Mouse (Mus musculus): ENCODE measurements around the gene Vps26a. TPM values are rescaled to one million over a fixed set of nuclear protein-coding genes. Genes with fewer than 3 reads are reported as not detected.
"Not testable (repeated sequence)": the region's sequence is repeated elsewhere in the genome, so short reads cannot be mapped to it uniquely, and the experiment has no call there.

The Vps26a gene
- polyA plus RNA-seq, 1 experiment, result 61.9 TPM

GRCm38 (mm10) chr10:62474944-62475343, 11.7 kb downstream of the Vps26a start:
- Histone ChIP-seq H3K4me1 (ENCODE audit: control insufficient read depth, insufficient read depth, insufficient read length, low read length) (no peaks in the 10 kb centered on the region), H3K27ac (replicated peaks; ENCODE audit: low read depth, low read length) (no peak overlapping the region), H3K4me3 (ENCODE audit: insufficient read depth, low read depth, low read length) (no peak overlapping the region)

GRCm38 (mm10) chr10:62471105-62471504, 15.5 kb downstream of the Vps26a start:
- H3K4me1 ChIP-seq (ENCODE audit: control insufficient read depth, insufficient read depth, insufficient read length, low read length), result no peaks in the 10 kb centered on the region
- no peak overlapping the region for H3K4me3 ChIP-seq (ENCODE audit: insufficient read depth, low read depth, low read length)
- no peak overlapping the region for H3K27ac ChIP-seq (replicated peaks; ENCODE audit: low read depth, low read length)

- Histone ChIP-seq H3K4me1 (ENCODE audit: control insufficient read depth, insufficient read depth, insufficient read length, low read length) (no peaks in the 10 kb centered on the region), H3K27ac (replicated peaks; ENCODE audit: low read depth, low read length) (no peak overlapping the region), H3K4me3 (ENCODE audit: insufficient read depth, low read depth, low read length) (no peak overlapping the region)
Measured at GRCm38 (mm10) chr10:62469736-62470135, 16.9 kb downstream of the Vps26a start.

- H3K4me3 ChIP-seq (ENCODE audit: insufficient read depth, low read depth, low read length), result no peak overlapping the region
Measured at GRCm38 (mm10) chr10:62461321-62461720, 25.3 kb downstream of the Vps26a start.

GRCm38 (mm10) chr10:62452001-62452400, 34.6 kb downstream of the Vps26a start:
- not testable (repeated sequence) for H3K4me1 ChIP-seq (ENCODE audit: control insufficient read depth, insufficient read depth, insufficient read length, low read length); H3K27ac ChIP-seq (replicated peaks; ENCODE audit: low read depth, low read length); H3K4me3 ChIP-seq (ENCODE audit: insufficient read depth, low read depth, low read length)

More at GRCm38 (mm10) chr10:62461321-62461720, 25.3 kb downstream of the Vps26a start:
- Histone ChIP-seq H3K4me1 (ENCODE audit: control insufficient read depth, insufficient read depth, insufficient read length, low read length) (no peaks in the 10 kb centered on the region), H3K27ac (replicated peaks; ENCODE audit: low read depth, low read length) (no peak overlapping the region)

- peak overlapping the region; percentile 98 for H3K27ac ChIP-seq (replicated peaks; ENCODE audit: low read depth, low read length)
- peaks cover 3% of the 10 kb centered on the region for H3K4me1 ChIP-seq (ENCODE audit: control insufficient read depth, insufficient read depth, insufficient read length, low read length)
- peak overlapping the region; percentile 81 for H3K4me3 ChIP-seq (ENCODE audit: insufficient read depth, low read depth, low read length)
Measured at GRCm38 (mm10) chr10:62450280-62450640, 36.3 kb downstream of the Vps26a start.

- Histone ChIP-seq H3K4me3 (ENCODE audit: insufficient read depth, low read depth, low read length) (peak within 1 kb of the TSS; percentile 81), H3K4me1 (ENCODE audit: control insufficient read depth, insufficient read depth, insufficient read length, low read length) (peaks cover 3% of the 10 kb centered on the region), H3K27ac (replicated peaks; ENCODE audit: low read depth, low read length) (peak within 1 kb of the TSS; percentile 98)
Measured at GRCm38 (mm10) chr10:62449364-62450279, 37.0 kb downstream of the Vps26a start, which contains the start of the genes 4930507D05Rik and Supv3l1. Gene 4930507D05Rik (plus strand): TSS chr10:62449489. Gene Supv3l1 (minus strand): TSS chr10:62449738.

- no peaks in the 10 kb centered on the region for H3K4me1 ChIP-seq (ENCODE audit: control insufficient read depth, insufficient read depth, insufficient read length, low read length)
- H3K4me3 ChIP-seq (ENCODE audit: insufficient read depth, low read depth, low read length), result no peak overlapping the region
- no peak overlapping the region for H3K27ac ChIP-seq (replicated peaks; ENCODE audit: low read depth, low read length)
Measured at GRCm38 (mm10) chr10:62430427-62430826, 56.2 kb downstream of the Vps26a start.

GRCm38 (mm10) chr10:62425081-62425871, 61.3 kb downstream of the Vps26a start:
- Histone ChIP-seq H3K4me1 (ENCODE audit: control insufficient read depth, insufficient read depth, insufficient read length, low read length) (no peaks in the 10 kb centered on the region), H3K4me3 (ENCODE audit: insufficient read depth, low read depth, low read length) (no peak overlapping the region), H3K27ac (replicated peaks; ENCODE audit: low read depth, low read length) (no peak overlapping the region)

- Histone ChIP-seq H3K4me1 (ENCODE audit: control insufficient read depth, insufficient read depth, insufficient read length, low read length) (no peaks in the 10 kb centered on the region), H3K4me3 (ENCODE audit: insufficient read depth, low read depth, low read length) (no peak within 1 kb of the TSS), H3K27ac (replicated peaks; ENCODE audit: low read depth, low read length) (no peak within 1 kb of the TSS)
Measured at GRCm38 (mm10) chr10:62422255-62422654, 64.3 kb downstream of the Vps26a start, which contains the start of gene Hkdc1. Gene Hkdc1 (minus strand): TSS chr10:62422491.

GRCm38 (mm10) chr10:62421127-62421526, 65.5 kb downstream of the Vps26a start:
- Histone ChIP-seq H3K4me1 (ENCODE audit: control insufficient read depth, insufficient read depth, insufficient read length, low read length) (no peaks in the 10 kb centered on the region), H3K4me3 (ENCODE audit: insufficient read depth, low read depth, low read length) (no peak overlapping the region), H3K27ac (replicated peaks; ENCODE audit: low read depth, low read length) (no peak overlapping the region)

GRCm38 (mm10) chr10:62420399-62420798, 66.2 kb downstream of the Vps26a start:
- no peak overlapping the region for H3K4me3 ChIP-seq (ENCODE audit: insufficient read depth, low read depth, low read length)
- no peak overlapping the region for H3K27ac ChIP-seq (replicated peaks; ENCODE audit: low read depth, low read length)

GRCm38 (mm10) chr10:62419422-62419821, 67.2 kb downstream of the Vps26a start:
- no peak overlapping the region for H3K4me3 ChIP-seq (ENCODE audit: insufficient read depth, low read depth, low read length)
- H3K27ac ChIP-seq (replicated peaks; ENCODE audit: low read depth, low read length), result no peak overlapping the region
- H3K4me1 ChIP-seq (ENCODE audit: control insufficient read depth, insufficient read depth, insufficient read length, low read length), result no peaks in the 10 kb centered on the region

More at GRCm38 (mm10) chr10:62420399-62420798, 66.2 kb downstream of the Vps26a start:
- H3K4me1 ChIP-seq (ENCODE audit: control insufficient read depth, insufficient read depth, insufficient read length, low read length), result no peaks in the 10 kb centered on the region

GRCm38 (mm10) chr10:62418831-62419356, 67.7 kb downstream of the Vps26a start:
- Histone ChIP-seq H3K27ac (replicated peaks; ENCODE audit: low read depth, low read length) (no peak overlapping the region), H3K4me1 (ENCODE audit: control insufficient read depth, insufficient read depth, insufficient read length, low read length) (no peaks in the 10 kb centered on the region)

GRCm38 (mm10) chr10:62413606-62413982, 73.0 kb downstream of the Vps26a start:
- Histone ChIP-seq H3K4me1 (ENCODE audit: control insufficient read depth, insufficient read depth, insufficient read length, low read length) (no peaks in the 10 kb centered on the region), H3K27ac (replicated peaks; ENCODE audit: low read depth, low read length) (no peak overlapping the region), H3K4me3 (ENCODE audit: insufficient read depth, low read depth, low read length) (no peak overlapping the region)

More at GRCm38 (mm10) chr10:62418831-62419356, 67.7 kb downstream of the Vps26a start:
- no peak overlapping the region for H3K4me3 ChIP-seq (ENCODE audit: insufficient read depth, low read depth, low read length)

All from brown adipose tissue, adult 24 weeks (tissue).